Comparison of ENCODE assay signal across 11 mouse cellular contexts in the genomic region with DNA sequence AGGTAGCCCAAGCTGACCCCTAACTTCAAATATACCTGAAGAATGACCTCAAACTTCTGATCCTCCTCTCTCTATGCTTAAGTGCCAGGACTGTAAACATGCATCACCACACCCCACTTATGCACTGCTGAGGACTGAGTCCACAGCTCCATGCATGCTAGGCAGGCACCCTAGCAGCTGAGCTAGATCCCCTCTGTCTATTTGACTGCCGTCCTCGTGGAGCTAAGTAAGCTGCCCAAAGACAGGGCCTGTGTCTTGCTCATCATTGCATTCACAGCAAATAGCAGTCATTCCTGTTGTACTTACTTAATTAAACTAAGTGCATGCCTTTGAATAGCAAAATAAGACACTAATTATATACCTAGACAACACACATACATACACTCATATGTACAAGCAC.
"Had no signal": no experiment of that assay in that cellular context is flagged by ENCODE, and none has a peak within 500 bp of the region (broad histone marks: within the 10 kb centered on the region; RNA-seq: fewer than 3 reads in every experiment).

No protein-coding gene starts in this region.

- H3K27ac ChIP-seq: layer of hippocampus, adult 2 months; liver, embryonic 15.5 days; macrophage; midbrain, embryonic 13.5 days; neural tube, embryonic 15.5 days; stomach, embryonic 15.5 days had no signal

- DNase-seq: kidney, adult 18-20 months; kidney, postnatal 4 days; lung, adult 2 months; thymus, postnatal 36 days had no signal

- H3K9ac ChIP-seq: liver, embryonic 15.5 days; midbrain, embryonic 13.5 days; neural tube, embryonic 15.5 days; stomach, embryonic 15.5 days had no signal

- H3K27me3 ChIP-seq: neural tube, embryonic 15.5 days; stomach, embryonic 15.5 days had no signal

- H3K36me3 ChIP-seq: liver, embryonic 15.5 days; midbrain, embryonic 13.5 days; neural tube, embryonic 15.5 days; stomach, embryonic 15.5 days had no signal

- H3K9me3 ChIP-seq: liver, embryonic 15.5 days; midbrain, embryonic 13.5 days; neural tube, embryonic 15.5 days; stomach, embryonic 15.5 days had no signal

- H3K4me2 ChIP-seq: liver, embryonic 11.5 days; liver, embryonic 15.5 days; midbrain, embryonic 13.5 days; neural tube, embryonic 15.5 days; stomach, embryonic 15.5 days had no signal

- ATAC-seq: midbrain, embryonic 13.5 days had no signal

- H3K4me3 ChIP-seq: layer of hippocampus, adult 2 months; liver, embryonic 15.5 days; midbrain, embryonic 13.5 days; neural tube, embryonic 15.5 days; stomach, embryonic 15.5 days had no signal
